Mouse (Mus musculus): ENCODE measurements at regions not wholly inside any gene's neighbourhood (a gene's known extent, or its start where the extent isn't known, plus 50 kb on each side); places are given as distances from the start of the nearest gene placed in this dataset.

- TF ChIP-seq CTCF (IDR thresholded peaks at IDR 0.05; ENCODE audit: low read depth, low read length) (no peak), POLR2AphosphoS5 (IDR thresholded peaks at IDR 0.05; ENCODE audit: insufficient replicate concordance, low read depth, low read length) (no peak)
These were observed 246.9 kb downstream of the Mtx2 start for GRCm38 (mm10) chr2:75072471-75072870.

Measured in G1E (cell line).